Mouse (Mus musculus) layer of hippocampus, postnatal 36 days (tissue): ENCODE measurements at regions not wholly inside any gene's neighbourhood (a gene's known extent, or its start where the extent isn't known, plus 50 kb on each side); places are given as distances from the start of the nearest gene placed in this dataset.

Source experiments
- DNase-seq, 2 experiments: peaks; one replicate each; pipeline ENCODE4 v3.0.0; 2022

DNA sequence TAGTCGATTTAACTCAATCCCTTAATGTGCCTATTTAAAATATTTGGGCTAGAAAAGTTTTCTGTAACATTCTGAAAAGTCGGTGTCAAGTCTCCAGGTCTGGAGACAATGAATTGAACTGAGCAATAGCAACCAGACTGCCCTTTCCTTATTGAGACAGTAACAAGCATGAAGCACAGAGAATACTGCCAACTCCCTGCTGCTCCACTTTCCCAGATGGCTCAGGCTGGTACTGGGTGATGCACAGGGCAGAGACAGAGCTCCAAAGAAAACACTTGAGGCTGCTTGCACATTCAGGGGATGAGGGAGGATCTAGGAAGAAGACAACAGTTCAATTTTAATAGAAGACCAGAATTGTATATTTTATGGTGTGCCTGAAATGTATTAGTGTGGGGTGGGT lies 87.7 kb upstream of the Sorcs1 start:
- peak; percentile 4 to 11 for DNase-seq
